Mouse (Mus musculus) right cerebral cortex, adult 2 months (tissue): Measurements from ENCODE around the gene Atraid.

Experiments used
- DNase-seq, 2 experiments: peaks; one replicate each; pipeline ENCODE4 v3.0.0; 2021 to 2022; ENCODE audit warnings: low spot score in 2 of 2

Gene Atraid

GRCm38 (mm10) chr5:31054261-31055215, 6.4 kb downstream of the Atraid start, which contains the start of gene Cad:
Cad (plus strand) TSS chr5:31054780.
- peak; percentile 91 to 94 for DNase-seq

GRCm38 (mm10) chr5:31055216-31056140, 7.4 kb downstream of the Atraid start:
- no peak for DNase-seq

GRCm38 (mm10) chr5:31069810-31070209, 21.7 kb downstream of the Atraid start:
- no peak for DNase-seq

- no peak for DNase-seq
Measured at GRCm38 (mm10) chr5:31071059-31071458, 22.9 kb downstream of the Atraid start.

GRCm38 (mm10) chr5:31071821-31072220, 23.7 kb downstream of the Atraid start:
- no peak for DNase-seq

- DNase-seq = no peak
Measured at GRCm38 (mm10) chr5:31073176-31073575, 25.1 kb downstream of the Atraid start.

- DNase-seq = no peak
Measured at GRCm38 (mm10) chr5:31076346-31076745, 28.2 kb downstream of the Atraid start.

GRCm38 (mm10) chr5:31080059-31080794, 32.1 kb downstream of the Atraid start:
- peak; percentile 76 to 77 for DNase-seq

- DNase-seq = no peak
Measured at GRCm38 (mm10) chr5:31080795-31081164, 32.7 kb downstream of the Atraid start.

GRCm38 (mm10) chr5:31081386-31081785, 33.3 kb downstream of the Atraid start:
- DNase-seq = no peak

GRCm38 (mm10) chr5:31082355-31082754, 34.2 kb downstream of the Atraid start:
- peak; percentile 63 to 66 for DNase-seq

- DNase-seq = no peak
Measured at GRCm38 (mm10) chr5:31082935-31083625, 35.0 kb downstream of the Atraid start.

GRCm38 (mm10) chr5:31083949-31084348, 35.8 kb downstream of the Atraid start:
- DNase-seq = no peak

- DNase-seq = no peak
Measured at GRCm38 (mm10) chr5:31086606-31087005, 38.5 kb downstream of the Atraid start.

- DNase-seq = no peak
Measured at GRCm38 (mm10) chr5:31087131-31087530, 39.0 kb downstream of the Atraid start.

GRCm38 (mm10) chr5:31092231-31092975, 44.3 kb downstream of the Atraid start:
- DNase-seq = peak; percentile 68 to 70

- DNase-seq = peak; percentile 62 to 65
Measured at GRCm38 (mm10) chr5:31093151-31094041, 45.3 kb downstream of the Atraid start.

- peak in 1 of 2 experiments; percentile 56 for DNase-seq
Measured at GRCm38 (mm10) chr5:31094100-31094798, 46.1 kb downstream of the Atraid start.
